Mouse (Mus musculus) CH12.LX (cell line): ENCODE data around the gene Wnk1. TPM values are rescaled to one million over a fixed set of nuclear protein-coding genes. Genes with fewer than 3 reads are reported as not detected.

ENCODE experiments used
- DNase-seq: peaks from one replicate; pipeline ENCODE4 v3.0.0-alpha.2; 2013; ENCODE audit errors: extremely low read depth
- H3K27ac ChIP-seq: 2 replicates; pipeline ENCODE4 v1.5.1; 2012; ENCODE audit warnings: low read depth, mild to moderate bottlenecking, control low read depth, moderate library complexity; ENCODE audit not compliant: insufficient read depth
- H3K27me3 ChIP-seq: replicated peaks from 2 replicates; pipeline ENCODE3; 2012; ENCODE audit warnings: inconsistent platforms
- H3K36me3 ChIP-seq, 2 experiments: replicated peaks in 1 of 2; 2 replicates each; pipeline versions ENCODE3 to v1.6.1; 2012; ENCODE audit warnings: inconsistent platforms in 1 of 2, low read length in 1 of 2, mild to moderate bottlenecking in 1 of 2, mixed read lengths in 1 of 2, moderate library complexity in 1 of 2; ENCODE audit not compliant: control insufficient read depth in 1 of 2, insufficient read depth in 1 of 2
- H3K4me1 ChIP-seq, 2 experiments: 2 replicates each; pipeline ENCODE4 v1.6.1; 2012; ENCODE audit warnings: inconsistent platforms in 1 of 2, moderate library complexity in 1 of 2; ENCODE audit not compliant: insufficient read depth in 2 of 2, control insufficient read depth in 1 of 2
- H3K4me2 ChIP-seq: 2 replicates; pipeline ENCODE4 v1.6.1; 2012; ENCODE audit warnings: low read depth, mild to moderate bottlenecking, control low read depth; ENCODE audit not compliant: poor library complexity, insufficient read depth, severe bottlenecking
- H3K4me3 ChIP-seq, 3 experiments: fragments of 150-350 bp in 1 of 3; sonication (generic) in 1 of 3; replicated peaks in 1 of 3; 2 replicates each; pipeline versions ENCODE3 to v1.5.1; 2011 to 2012; ENCODE audit warnings: low read depth in 2 of 3, low read length in 2 of 3, mild to moderate bottlenecking in 2 of 3, moderate library complexity in 2 of 3, control low read depth in 1 of 3, improper control_type of control experiment in 1 of 3, inconsistent platforms in 1 of 3, mixed read lengths in 1 of 3; ENCODE audit not compliant: poor library complexity in 1 of 3
- H3K79me2 ChIP-seq: replicated peaks from 2 replicates; pipeline ENCODE4 v1.6.1; 2012; ENCODE audit warnings: mild to moderate bottlenecking, moderate library complexity; ENCODE audit not compliant: control insufficient read depth, poor library complexity, insufficient read depth, severe bottlenecking; ENCODE audit errors: extremely low read depth
- H3K9ac ChIP-seq: 2 replicates; pipeline ENCODE4 v1.6.1; 2012; ENCODE audit warnings: low read depth, mild to moderate bottlenecking, control low read depth, moderate library complexity; ENCODE audit not compliant: insufficient read depth
- H3K9me3 ChIP-seq: replicated peaks from 2 replicates; pipeline ENCODE3; 2012; ENCODE audit warnings: low read length, inconsistent platforms, mixed read lengths
- BHLHE40 ChIP-seq: IDR thresholded peaks from 2 replicates; pipeline ENCODE4 v1.6.1; 2011; ENCODE audit warnings: mild to moderate bottlenecking, low read depth, low read length, improper control_type of control experiment
- CHD1 ChIP-seq: IDR thresholded peaks from 2 replicates; pipeline ENCODE4 v1.6.1; 2012; ENCODE audit warnings: low read depth, low read length, improper control_type of control experiment, inconsistent platforms
- CHD2 ChIP-seq: IDR thresholded peaks from 2 replicates; pipeline ENCODE4 v1.6.1; 2011; ENCODE audit warnings: low read length, improper control_type of control experiment
- CTCF ChIP-seq, 2 experiments: IDR thresholded peaks in 1 of 2; conservative IDR thresholded peaks in 1 of 2; 2 replicates each; pipeline ENCODE4 v1.5.1; 2011 to 2012; ENCODE audit warnings: low read depth in 2 of 2, low read length in 2 of 2, improper control_type of control experiment in 1 of 2, inconsistent platforms in 1 of 2, mild to moderate bottlenecking in 1 of 2, moderate library complexity in 1 of 2
- E2F4 ChIP-seq: IDR thresholded peaks from 2 replicates; pipeline ENCODE4 v1.6.1; 2011; ENCODE audit warnings: low read depth, low read length, improper control_type of control experiment; ENCODE audit not compliant: insufficient replicate concordance
- ELF1 ChIP-seq: IDR thresholded peaks from 2 replicates; pipeline ENCODE4 v1.6.1; 2014; ENCODE audit warnings: low read depth, mild to moderate bottlenecking, inconsistent platforms, low read length, improper control_type of control experiment
- EP300 ChIP-seq: IDR thresholded peaks from 2 replicates; pipeline ENCODE4 v1.6.1; 2011; ENCODE audit warnings: low read length, improper control_type of control experiment
- ETS1 ChIP-seq: conservative IDR thresholded peaks from 2 replicates; pipeline ENCODE4 v1.6.1; 2012; ENCODE audit warnings: low read depth, mild to moderate bottlenecking, inconsistent platforms, low read length, improper control_type of control experiment, moderate library complexity
- GABPA ChIP-seq: IDR thresholded peaks from 2 replicates; pipeline ENCODE4 v1.6.1; 2012; ENCODE audit warnings: low read depth, low read length, improper control_type of control experiment, inconsistent platforms; ENCODE audit not compliant: insufficient replicate concordance
- HCFC1 ChIP-seq: IDR thresholded peaks from 2 replicates; pipeline ENCODE4 v1.6.1; 2012; ENCODE audit warnings: low read depth, mild to moderate bottlenecking, inconsistent platforms, low read length, improper control_type of control experiment
- IRF4 ChIP-seq: IDR thresholded peaks from 2 replicates; pipeline ENCODE4 v1.6.1; 2014; ENCODE audit warnings: low read depth, mild to moderate bottlenecking, inconsistent platforms, low read length, improper control_type of control experiment
- JUN ChIP-seq: IDR thresholded peaks from 2 replicates; pipeline ENCODE4 v1.6.1; 2011; ENCODE audit warnings: low read depth, mild to moderate bottlenecking, low read length, improper control_type of control experiment, moderate library complexity; ENCODE audit not compliant: insufficient read depth
- JUND ChIP-seq: conservative IDR thresholded peaks from 2 replicates; pipeline ENCODE4 v1.6.1; 2011; ENCODE audit warnings: low read depth, low read length, improper control_type of control experiment
- KAT2A ChIP-seq: IDR thresholded peaks from 2 replicates; pipeline ENCODE4 v1.6.1; 2012; ENCODE audit warnings: low read length, improper control_type of control experiment, inconsistent platforms; ENCODE audit not compliant: insufficient replicate concordance
- MAFK ChIP-seq: IDR thresholded peaks from 2 replicates; pipeline ENCODE4 v1.6.1; 2011; ENCODE audit warnings: low read length, improper control_type of control experiment; ENCODE audit not compliant: insufficient replicate concordance
- MAX ChIP-seq: IDR thresholded peaks from 2 replicates; pipeline ENCODE4 v1.6.1; 2011; ENCODE audit warnings: low read length, improper control_type of control experiment
- MAZ ChIP-seq: IDR thresholded peaks from 2 replicates; pipeline ENCODE4 v1.6.1; 2012; ENCODE audit warnings: low read depth, mild to moderate bottlenecking, inconsistent platforms, low read length, improper control_type of control experiment, moderate library complexity
- MEF2A ChIP-seq: IDR thresholded peaks from 2 replicates; pipeline ENCODE4 v1.6.1; 2014; ENCODE audit warnings: low read depth, mild to moderate bottlenecking, inconsistent platforms, low read length, improper control_type of control experiment, borderline replicate concordance
- MXI1 ChIP-seq: IDR thresholded peaks from 2 replicates; pipeline ENCODE4 v1.6.1; 2011; ENCODE audit warnings: mild to moderate bottlenecking, low read depth, low read length, improper control_type of control experiment
- MYC ChIP-seq: IDR thresholded peaks from 2 replicates; pipeline ENCODE4 v1.6.1; 2011; ENCODE audit warnings: low read depth, mild to moderate bottlenecking, improper control_type of control experiment, low read length
- NELFE ChIP-seq: IDR thresholded peaks from 2 replicates; pipeline ENCODE4 v1.6.1; 2011; ENCODE audit warnings: low read depth, low read length, improper control_type of control experiment
- NRF1 ChIP-seq: IDR thresholded peaks from 2 replicates; pipeline ENCODE4 v1.6.1; 2014; ENCODE audit warnings: low read depth, mild to moderate bottlenecking, inconsistent platforms, low read length, improper control_type of control experiment, moderate library complexity
- PAX5 ChIP-seq: IDR thresholded peaks from 2 replicates; pipeline ENCODE4 v1.6.1; 2012; ENCODE audit warnings: low read length, inconsistent platforms, mixed read lengths
- POLR2A ChIP-seq: IDR thresholded peaks from 2 replicates; pipeline ENCODE4 v1.6.1; 2011; ENCODE audit warnings: low read depth, mild to moderate bottlenecking, improper control_type of control experiment, low read length
- POLR2AphosphoS2 ChIP-seq: IDR thresholded peaks from 2 replicates; pipeline ENCODE4 v1.6.1; 2011; ENCODE audit warnings: low read depth, low read length, improper control_type of control experiment
- RAD21 ChIP-seq: IDR thresholded peaks from 2 replicates; pipeline ENCODE4 v1.6.1; 2011; ENCODE audit warnings: low read depth, mild to moderate bottlenecking, low read length, improper control_type of control experiment, moderate library complexity
- RCOR1 ChIP-seq: conservative IDR thresholded peaks from 2 replicates; pipeline ENCODE4 v1.6.1; 2012; ENCODE audit warnings: low read depth, mild to moderate bottlenecking, inconsistent platforms, low read length, improper control_type of control experiment
- SIN3A ChIP-seq: IDR thresholded peaks from 2 replicates; pipeline ENCODE4 v1.6.1; 2012; ENCODE audit warnings: low read length, improper control_type of control experiment, inconsistent platforms
- SMC3 ChIP-seq: IDR thresholded peaks from 2 replicates; pipeline ENCODE4 v1.6.1; 2011; ENCODE audit warnings: low read depth, low read length, improper control_type of control experiment
- TBP ChIP-seq: conservative IDR thresholded peaks from 2 replicates; pipeline ENCODE4 v1.6.1; 2011; ENCODE audit warnings: low read depth, low read length, improper control_type of control experiment
- TCF12 ChIP-seq: IDR thresholded peaks from 2 replicates; pipeline ENCODE4 v1.6.1; 2014; ENCODE audit warnings: low read depth, mild to moderate bottlenecking, inconsistent platforms, low read length, improper control_type of control experiment
- UBTF ChIP-seq: IDR thresholded peaks from 2 replicates; pipeline ENCODE4 v1.6.1; 2012; ENCODE audit warnings: low read depth, mild to moderate bottlenecking, inconsistent platforms, low read length, improper control_type of control experiment, moderate library complexity
- USF1 ChIP-seq: IDR thresholded peaks from 2 replicates; pipeline ENCODE4 v1.6.1; 2014; ENCODE audit warnings: low read depth, mild to moderate bottlenecking, inconsistent platforms, low read length, improper control_type of control experiment
- USF2 ChIP-seq: conservative IDR thresholded peaks from 2 replicates; pipeline ENCODE4 v1.6.1; 2011; ENCODE audit warnings: low read depth, low read length, improper control_type of control experiment
- ZC3H11A ChIP-seq: IDR thresholded peaks from 2 replicates; pipeline ENCODE4 v1.6.1; 2012; ENCODE audit warnings: low read depth, mild to moderate bottlenecking, inconsistent platforms, low read length, improper control_type of control experiment
- ZKSCAN1 ChIP-seq: IDR thresholded peaks from 2 replicates; pipeline ENCODE4 v1.6.1; 2012; ENCODE audit warnings: low read depth, inconsistent platforms, low read length, improper control_type of control experiment, borderline replicate concordance
- ZMIZ1 ChIP-seq: IDR thresholded peaks from 2 replicates; pipeline ENCODE4 v1.6.1; 2012; ENCODE audit warnings: low read depth, mild to moderate bottlenecking, inconsistent platforms, low read length, improper control_type of control experiment
- ZNF384 ChIP-seq: IDR thresholded peaks from 2 replicates; pipeline ENCODE4 v1.6.1; 2012; ENCODE audit warnings: low read depth, low read length, improper control_type of control experiment, inconsistent platforms
- dilution Hi-C: fragments of 300-500 bp; cut with MboI; formaldehyde crosslinking; loops from 2 replicates; pipeline ENCODE4 v1.14.3; 2020; ENCODE audit warnings: low sequenced_read_pairs; ENCODE audit not compliant: extremely low pct_unique_long_range_greater_than_20kb, extremely low pct_ligation_motif_present
- in situ Hi-C: fragments of 300-500 bp; cut with MboI; formaldehyde crosslinking; loops from 3 replicates; pipeline ENCODE4 v1.14.3; 2019; ENCODE audit warnings: low sequenced_read_pairs, low pct_ligation_motif_present, low pct_unique_long_range_greater_than_20kb, mixed read lengths
- polyA plus RNA-seq: library from polyadenylated mRNA; unstranded; fragments of >175 nt; gene quantifications from 2 replicates; pipeline ENCODE4 v1.2.1, GENCODE M21; 2012; ENCODE audit warnings: low read depth; ENCODE audit not compliant: insufficient read length
- total RNA-seq, 2 experiments: library from RNA; depleted of rRNA; stranded (reverse); fragments of 300-350 nt in 1 of 2; fragments of >200 nt in 1 of 2; gene quantifications; 2 replicates each; pipeline ENCODE4 v1.2.3; 2012 to 2014

The Wnk1 gene
- total and polyA plus RNA-seq, 3 experiments = 97.2 to 216 (median 125) TPM

- no peaks in the 10 kb centered on the region for H3K9me3 ChIP-seq
- TF ChIP-seq GABPA = no peak
- no peak for TF ChIP-seq NRF1
- TF ChIP-seq TCF12 = peak; percentile 70
- TF ChIP-seq SMC3 = peak; percentile 29
- TF ChIP-seq MAX = peak; percentile 29; the same call in 1 of the 2 replicates
- TF ChIP-seq MYC = peak; percentile 42; the same call in 1 of the 2 replicates
- TF ChIP-seq ZKSCAN1 = no peak
- peak; percentile 65 for TF ChIP-seq JUN
- TF ChIP-seq ZC3H11A = no peak
- no peak; the same call in none of the 2 replicates for TF ChIP-seq CHD2
- no peak for TF ChIP-seq CTCF (conservative IDR thresholded peaks at IDR 0.05 in 1 of 2, IDR thresholded peaks at IDR 0.05 in 1 of 2; ENCODE audit: low read depth in 2 of 2, low read length in 2 of 2)
- TF ChIP-seq KAT2A = peak; percentile 61; the same call in 1 of the 2 replicates
- TF ChIP-seq POLR2AphosphoS2 = no peak
- TF ChIP-seq HCFC1 = no peak; the same call in 1 of the 2 replicates
- 0 out of 2 replicates have a peak, but pooled peaks have one; percentile 45 for TF ChIP-seq ZMIZ1
- TF ChIP-seq USF1 = no peak
- TF ChIP-seq JUND = peak; percentile 70; the same call in 1 of the 2 replicates
- peak; percentile 90 for TF ChIP-seq ETS1
- peak; percentile 11 for TF ChIP-seq RAD21
- 0 out of 2 replicates have a peak, but pooled peaks have one; percentile 8 for TF ChIP-seq POLR2A
- no peak for TF ChIP-seq ZNF384
- no peak for TF ChIP-seq PAX5
- peak; percentile 68; the same call in 1 of the 2 replicates for TF ChIP-seq E2F4
- TF ChIP-seq MEF2A = peak; percentile 87
- TF ChIP-seq CHD1 = no peak
- TF ChIP-seq USF2 = no peak
- peak; percentile 90 for TF ChIP-seq IRF4
- TF ChIP-seq BHLHE40 = peak; percentile 74
- peak; percentile 91 for TF ChIP-seq TBP
- peak; percentile 55; the same call in 1 of the 2 replicates for TF ChIP-seq MAFK
- no peak for TF ChIP-seq UBTF
- peak; percentile 36; the same call in 1 of the 2 replicates for TF ChIP-seq MXI1
- peak; percentile 81; the same call in 1 of the 2 replicates for TF ChIP-seq RCOR1
- TF ChIP-seq SIN3A = peak; percentile 43; the same call in 1 of the 2 replicates
- peak; percentile 81 for TF ChIP-seq EP300
- TF ChIP-seq NELFE = no peak; the same call in 1 of the 2 replicates
- peak; percentile 50; the same call in 1 of the 2 replicates for TF ChIP-seq MAZ
- TF ChIP-seq ELF1 = peak; percentile 66
- dilution Hi-C loops (no loop called here), in situ Hi-C loops (no loop called here)
- no peak overlapping the region for H3K4me3 ChIP-seq
- H3K4me1 ChIP-seq = peaks cover 30 to 75% of the 10 kb centered on the region in 2 experiments
- no peaks in the 10 kb centered on the region for H3K79me2 ChIP-seq
- H3K36me3 ChIP-seq = no peaks in the 10 kb centered on the region
- H3K4me2 ChIP-seq = peak overlapping the region; percentile 55
- H3K27ac ChIP-seq = peak overlapping the region; percentile 98
- peak overlapping the region; percentile 24; the same call in 1 of the 2 replicates for H3K9ac ChIP-seq
- DNase-seq = peak; percentile 76
- no peaks in the 10 kb centered on the region for H3K27me3 ChIP-seq
Observed at GRCm38 (mm10) chr6:120085832-120086231, 47.4 kb upstream of the Wnk1 start.
